Mouse (Mus musculus): ENCODE data around the gene Brip1. TPM values are rescaled to one million over a fixed set of nuclear protein-coding genes. Genes with fewer than 3 reads are reported as not detected.

The Brip1 gene
- total RNA-seq, 2 experiments from 2014 or later: 2.7 to 9.8 TPM

- no peak for ATAC-seq (replicated peaks; ENCODE audit: low FRiP score, poor library complexity, severe bottlenecking)
These were observed 83.7 kb downstream of the Brip1 start for GRCm38 (mm10) chr11:86117078-86117869.

GRCm38 (mm10) chr11:86115955-86116354, 85.0 kb downstream of the Brip1 start:
- ATAC-seq (replicated peaks; ENCODE audit: low FRiP score, poor library complexity, severe bottlenecking): no peak

- ATAC-seq (replicated peaks; ENCODE audit: low FRiP score, poor library complexity, severe bottlenecking): no peak
These were observed 93.7 kb downstream of the Brip1 start for GRCm38 (mm10) chr11:86107276-86107675.

- no peak for ATAC-seq (replicated peaks; ENCODE audit: low FRiP score, poor library complexity, severe bottlenecking)
These were observed 94.4 kb downstream of the Brip1 start for GRCm38 (mm10) chr11:86106596-86106995.

GRCm38 (mm10) chr11:86101191-86101590, 99.8 kb downstream of the Brip1 start:
- ATAC-seq (replicated peaks; ENCODE audit: low FRiP score, poor library complexity, severe bottlenecking): no peak

- ATAC-seq (replicated peaks; ENCODE audit: low FRiP score, poor library complexity, severe bottlenecking): no peak
These were observed 101.7 kb downstream of the Brip1 start for GRCm38 (mm10) chr11:86099341-86099740.

- ATAC-seq (replicated peaks; ENCODE audit: low FRiP score, poor library complexity, severe bottlenecking): no peak
These were observed 112.2 kb downstream of the Brip1 start for GRCm38 (mm10) chr11:86088815-86089214.

GRCm38 (mm10) chr11:86084522-86084921, 116.5 kb downstream of the Brip1 start:
- ATAC-seq (replicated peaks; ENCODE audit: low FRiP score, poor library complexity, severe bottlenecking): no peak

- ATAC-seq (replicated peaks; ENCODE audit: low FRiP score, poor library complexity, severe bottlenecking): no peak
These were observed 123.0 kb downstream of the Brip1 start for GRCm38 (mm10) chr11:86078025-86078424.

- ATAC-seq (replicated peaks; ENCODE audit: low FRiP score, poor library complexity, severe bottlenecking): no peak
These were observed 124.0 kb downstream of the Brip1 start for GRCm38 (mm10) chr11:86076966-86077365.

GRCm38 (mm10) chr11:86076403-86076802, 124.6 kb downstream of the Brip1 start:
- no peak for ATAC-seq (replicated peaks; ENCODE audit: low FRiP score, poor library complexity, severe bottlenecking)

GRCm38 (mm10) chr11:86075371-86075770, 125.6 kb downstream of the Brip1 start:
- ATAC-seq (replicated peaks; ENCODE audit: low FRiP score, poor library complexity, severe bottlenecking): no peak

GRCm38 (mm10) chr11:86068651-86069050, 132.3 kb downstream of the Brip1 start:
- ATAC-seq (replicated peaks; ENCODE audit: low FRiP score, poor library complexity, severe bottlenecking): no peak

GRCm38 (mm10) chr11:86067154-86067553, 133.8 kb downstream of the Brip1 start:
- ATAC-seq (replicated peaks; ENCODE audit: low FRiP score, poor library complexity, severe bottlenecking): no peak

GRCm38 (mm10) chr11:86064881-86065280, 136.1 kb downstream of the Brip1 start:
- ATAC-seq (replicated peaks; ENCODE audit: low FRiP score, poor library complexity, severe bottlenecking): no peak

- no peak for ATAC-seq (replicated peaks; ENCODE audit: low FRiP score, poor library complexity, severe bottlenecking)
These were observed 139.8 kb downstream of the Brip1 start for GRCm38 (mm10) chr11:86061243-86061642.

GRCm38 (mm10) chr11:86059123-86059522, 141.9 kb downstream of the Brip1 start:
- ATAC-seq (replicated peaks; ENCODE audit: low FRiP score, poor library complexity, severe bottlenecking): no peak

- ATAC-seq (replicated peaks; ENCODE audit: low FRiP score, poor library complexity, severe bottlenecking): no peak
These were observed 145.2 kb downstream of the Brip1 start for GRCm38 (mm10) chr11:86055806-86056205.

- ATAC-seq (replicated peaks; ENCODE audit: low FRiP score, poor library complexity, severe bottlenecking): no peak
These were observed 149.6 kb downstream of the Brip1 start for GRCm38 (mm10) chr11:86051383-86051782.

- ATAC-seq (replicated peaks; ENCODE audit: low FRiP score, poor library complexity, severe bottlenecking): no peak
These were observed 150.3 kb downstream of the Brip1 start for GRCm38 (mm10) chr11:86050430-86051280.

GRCm38 (mm10) chr11:86039994-86040393, 161.0 kb downstream of the Brip1 start:
- no peak for ATAC-seq (replicated peaks; ENCODE audit: low FRiP score, poor library complexity, severe bottlenecking)

All from erythroblast, adult 5-6 weeks (primary cell).